Mouse (Mus musculus): ENCODE measurements around the gene Sdf2. TPM values are rescaled to one million over a fixed set of nuclear protein-coding genes. Genes with fewer than 3 reads are reported as not detected.
"Not testable (repeated sequence)": the region's sequence is repeated elsewhere in the genome, so short reads cannot be mapped to it uniquely, and the experiment has no call there.

The Sdf2 gene
- polyA plus RNA-seq, 1 experiment from 2014 or later, result 109 TPM

DNA sequence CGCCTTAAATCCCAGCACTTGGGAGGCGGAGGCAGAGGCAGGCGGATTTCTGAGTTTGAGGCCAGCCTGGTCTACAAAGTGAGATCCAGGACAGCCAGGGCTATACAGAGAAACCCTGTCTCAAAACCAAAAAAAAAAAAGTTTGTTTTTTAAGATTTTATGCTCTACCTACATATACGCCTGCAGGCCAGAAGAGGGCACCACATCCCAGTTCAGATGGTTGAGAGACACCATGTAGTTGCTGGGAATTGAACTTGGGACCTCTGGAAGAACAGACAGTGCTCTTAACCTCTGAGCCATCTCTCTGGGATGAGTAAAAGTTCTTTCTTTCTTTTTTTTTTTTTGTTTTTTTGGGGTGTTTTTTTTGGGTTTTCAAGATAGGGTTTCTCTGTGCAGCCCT is 30.6 kb downstream of the Sdf2 start:
- peak; percentile 43 for TF ChIP-seq CTCF (IDR thresholded peaks at IDR 0.05)
- not testable (repeated sequence) for H3K9me3 ChIP-seq (ENCODE audit: low read length); H3K27ac ChIP-seq (ENCODE audit: low read length); H3K4me2 ChIP-seq (replicated peaks; ENCODE audit: low read depth, low read length); H3K4me1 ChIP-seq (ENCODE audit: insufficient read depth, low read depth, low read length); DNase-seq (ENCODE audit: low spot score); H3K4me3 ChIP-seq (ENCODE audit: low read depth, low read length); H3K9ac ChIP-seq (replicated peaks; ENCODE audit: low read depth); H3K27me3 ChIP-seq (replicated peaks; ENCODE audit: insufficient read depth, low read length); ATAC-seq
- H3K36me3 ChIP-seq (ENCODE audit: insufficient read depth, low read length), result peaks cover 68% of the 10 kb centered on the region
- 93% methylated on average over 4 of the region's 4 CpGs for WGBS

DNA sequence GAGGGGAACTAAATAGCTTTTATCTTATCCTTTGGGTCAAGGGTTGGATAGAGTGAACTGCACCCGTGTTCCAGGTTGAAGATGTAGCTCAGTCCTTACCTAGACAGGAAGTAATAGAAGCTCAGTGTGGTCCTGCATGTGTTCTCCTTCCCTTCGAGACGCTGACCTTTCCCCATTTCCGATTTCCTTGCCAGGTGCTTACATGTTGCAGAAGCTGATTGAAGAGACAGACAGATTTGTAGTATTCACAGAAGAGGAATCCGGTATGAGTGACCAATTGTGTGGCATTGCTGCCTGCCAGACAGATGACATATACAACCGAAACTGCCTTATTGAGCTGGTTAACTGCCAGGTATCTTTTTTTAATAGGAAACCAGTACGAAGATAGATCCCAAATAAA is 33.3 kb downstream of the Sdf2 start:
- no peak for TF ChIP-seq CTCF (IDR thresholded peaks at IDR 0.05)
- TF ChIP-seq EP300 (IDR thresholded peaks at IDR 0.05), result no peak
- Histone ChIP-seq H3K4me1 (ENCODE audit: insufficient read depth, low read depth, low read length) (no peaks in the 10 kb centered on the region), H3K9me3 (ENCODE audit: low read length) (no peaks in the 10 kb centered on the region), H3K4me2 (replicated peaks; ENCODE audit: low read depth, low read length) (no peak overlapping the region), H3K9ac (replicated peaks; ENCODE audit: low read depth) (no peak overlapping the region), H3K36me3 (ENCODE audit: insufficient read depth, low read length) (peaks cover 71% of the 10 kb centered on the region; the same call in 1 of the 2 replicates), H3K4me3 (ENCODE audit: low read depth, low read length) (no peak overlapping the region), H3K27me3 (replicated peaks; ENCODE audit: insufficient read depth, low read length) (no peaks in the 10 kb centered on the region), H3K27ac (ENCODE audit: low read length) (no peak overlapping the region)
- no peak for DNase-seq (ENCODE audit: low spot score)
- WGBS, result 81% methylated on average over 7 of the region's 7 CpGs
- no peak for ATAC-seq

DNA sequence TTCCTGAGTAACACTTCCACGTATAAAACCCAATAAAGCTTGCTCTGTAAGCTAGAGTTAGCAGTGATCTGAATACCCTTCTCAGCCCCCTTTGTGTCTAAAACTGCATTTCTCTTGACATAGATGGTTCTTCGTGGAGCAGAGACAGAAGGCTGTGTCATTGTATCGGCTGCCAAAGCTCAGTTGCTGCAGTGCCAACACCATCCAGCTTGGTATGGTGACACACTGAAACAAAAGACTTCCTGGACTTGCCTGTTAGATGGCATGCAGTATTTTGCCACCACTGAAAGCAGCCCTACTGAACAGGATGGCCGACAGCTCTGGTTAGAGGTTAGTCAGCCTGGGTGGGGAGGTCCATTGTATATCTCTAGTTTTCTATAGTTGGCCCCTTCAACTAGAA is 34.0 kb downstream of the Sdf2 start:
- Histone ChIP-seq H3K27ac (ENCODE audit: low read length) (no peak overlapping the region), H3K4me3 (ENCODE audit: low read depth, low read length) (no peak overlapping the region), H3K4me1 (ENCODE audit: insufficient read depth, low read depth, low read length) (no peaks in the 10 kb centered on the region), H3K9me3 (ENCODE audit: low read length) (no peaks in the 10 kb centered on the region), H3K9ac (replicated peaks; ENCODE audit: low read depth) (no peak overlapping the region), H3K27me3 (replicated peaks; ENCODE audit: insufficient read depth, low read length) (no peaks in the 10 kb centered on the region), H3K4me2 (replicated peaks; ENCODE audit: low read depth, low read length) (no peak overlapping the region), H3K36me3 (ENCODE audit: insufficient read depth, low read length) (peaks cover 77% of the 10 kb centered on the region; the same call in 1 of the 2 replicates)
- DNase-seq (ENCODE audit: low spot score) (no peak), ATAC-seq (no peak)
- TF ChIP-seq CTCF (IDR thresholded peaks at IDR 0.05), result no peak
- TF ChIP-seq EP300 (IDR thresholded peaks at IDR 0.05), result no peak
- 88% methylated on average over 4 of the region's 4 CpGs for WGBS

DNA sequence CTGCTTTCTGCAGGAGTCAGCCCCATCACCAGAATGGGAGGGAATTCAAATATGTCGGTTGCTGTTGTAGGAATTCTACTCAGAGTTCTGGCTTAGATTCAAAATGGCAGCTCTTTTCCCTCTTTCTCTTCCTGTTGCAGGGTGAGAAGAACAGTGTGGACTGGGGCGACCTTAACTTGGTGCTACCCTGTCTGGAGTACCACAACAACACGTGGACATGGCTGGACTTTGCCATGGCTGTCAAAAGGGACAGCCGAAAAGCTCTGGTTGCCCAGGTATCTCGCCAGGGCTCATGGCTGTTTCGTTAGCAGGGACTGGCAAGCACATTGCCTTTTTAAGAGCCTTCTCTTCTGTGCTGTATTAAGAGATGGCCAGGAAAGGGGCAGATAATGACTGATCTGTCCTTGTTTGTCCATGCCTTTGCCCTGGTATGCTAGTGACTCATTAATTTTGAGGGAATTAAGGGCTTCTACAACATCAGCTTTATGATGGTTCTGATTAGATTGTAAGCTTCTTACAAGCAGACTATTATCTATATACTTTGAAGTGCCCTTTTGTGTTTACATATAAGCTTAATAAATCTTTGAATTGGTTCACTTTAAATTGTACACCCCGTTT is 43.7 kb downstream of the Sdf2 start:
- ATAC-seq (no peak), DNase-seq (ENCODE audit: low spot score) (no peak)
- Histone ChIP-seq H3K4me3 (ENCODE audit: low read depth, low read length) (no peak overlapping the region), H3K4me1 (ENCODE audit: insufficient read depth, low read depth, low read length) (no peaks in the 10 kb centered on the region), H3K4me2 (replicated peaks; ENCODE audit: low read depth, low read length) (no peak overlapping the region), H3K9me3 (ENCODE audit: low read length) (no peaks in the 10 kb centered on the region), H3K9ac (replicated peaks; ENCODE audit: low read depth) (no peak overlapping the region), H3K36me3 (ENCODE audit: insufficient read depth, low read length) (peaks cover 56% of the 10 kb centered on the region), H3K27ac (ENCODE audit: low read length) (no peak overlapping the region), H3K27me3 (replicated peaks; ENCODE audit: insufficient read depth, low read length) (no peaks in the 10 kb centered on the region)
- WGBS, result 87% methylated on average over 7 of the region's 7 CpGs
- TF ChIP-seq CTCF (IDR thresholded peaks at IDR 0.05) (no peak), EP300 (IDR thresholded peaks at IDR 0.05) (no peak)

DNA sequence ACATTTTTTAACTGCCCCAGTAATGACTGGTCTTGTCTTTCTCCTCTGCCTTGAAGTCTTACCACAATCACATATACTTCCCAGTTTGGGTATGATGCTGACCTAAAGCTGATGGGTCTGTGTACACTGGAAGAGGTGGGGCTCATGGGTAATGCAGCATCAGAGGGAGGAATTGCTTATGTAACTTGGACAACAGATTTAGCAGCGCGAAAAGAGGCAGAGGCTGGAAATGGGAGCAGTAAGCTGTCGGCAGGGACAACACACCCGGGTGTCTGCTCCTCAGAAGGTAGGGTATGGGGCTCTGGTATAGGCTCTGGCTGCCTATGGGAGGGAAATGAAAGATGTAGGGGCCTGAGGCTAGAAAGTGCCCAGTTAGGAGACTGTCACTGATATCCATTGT is 45.1 kb downstream of the Sdf2 start, which contains the start of gene BC030499:
TSS of gene BC030499 (plus strand) at position 188 of the 400 bp plus-strand sequence.
- H3K9me3 ChIP-seq (ENCODE audit: low read length), result no peaks in the 10 kb centered on the region
- WGBS, result 85% methylated on average over 4 of the region's 4 CpGs
- TF ChIP-seq EP300 (IDR thresholded peaks at IDR 0.05) (no peak), CTCF (IDR thresholded peaks at IDR 0.05) (no peak)
- no peak within 1 kb of the TSS for H3K4me3 ChIP-seq (ENCODE audit: low read depth, low read length)
- no peaks in the 10 kb centered on the region for H3K27me3 ChIP-seq (replicated peaks; ENCODE audit: insufficient read depth, low read length)
- DNase-seq (ENCODE audit: low spot score) (no peak), ATAC-seq (no peak)
- H3K4me1 ChIP-seq (ENCODE audit: insufficient read depth, low read depth, low read length), result no peaks in the 10 kb centered on the region
- no peak within 1 kb of the TSS for H3K4me2 ChIP-seq (replicated peaks; ENCODE audit: low read depth, low read length)
- H3K9ac ChIP-seq (replicated peaks; ENCODE audit: low read depth), result no peak within 1 kb of the TSS
- H3K27ac ChIP-seq (ENCODE audit: low read length), result no peak within 1 kb of the TSS
- peaks cover 43% of the 10 kb centered on the region for H3K36me3 ChIP-seq (ENCODE audit: insufficient read depth, low read length)

DNA sequence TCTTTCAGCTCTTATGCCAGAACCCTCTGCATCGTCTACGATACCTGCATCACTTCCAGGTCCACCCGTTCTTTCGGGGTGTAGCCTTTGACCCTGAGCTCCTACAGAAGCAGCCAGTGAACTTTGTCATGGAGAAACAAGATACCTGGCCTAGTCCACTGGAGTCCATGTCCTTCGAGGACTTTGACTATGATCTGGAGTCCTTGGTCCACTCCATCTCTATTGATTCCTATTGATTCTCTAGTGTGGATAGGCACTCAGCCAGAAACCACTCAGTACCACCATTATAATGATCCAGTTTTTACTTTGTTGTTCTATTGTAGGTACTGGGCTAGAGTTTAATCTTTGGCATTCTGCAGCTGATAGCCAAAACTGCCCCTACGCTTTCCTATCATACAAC is 49.0 kb downstream of the Sdf2 start:
- no peak overlapping the region for H3K4me2 ChIP-seq (replicated peaks; ENCODE audit: low read depth, low read length)
- H3K9me3 ChIP-seq (ENCODE audit: low read length), result no peaks in the 10 kb centered on the region
- H3K9ac ChIP-seq (replicated peaks; ENCODE audit: low read depth), result no peak overlapping the region
- TF ChIP-seq CTCF (IDR thresholded peaks at IDR 0.05) (no peak), EP300 (IDR thresholded peaks at IDR 0.05) (no peak)
- DNase-seq (ENCODE audit: low spot score), result no peak
- H3K27me3 ChIP-seq (replicated peaks; ENCODE audit: insufficient read depth, low read length), result no peaks in the 10 kb centered on the region
- no peak overlapping the region for H3K27ac ChIP-seq (ENCODE audit: low read length)
- peaks cover 13% of the 10 kb centered on the region; the same call in 1 of the 2 replicates for H3K36me3 ChIP-seq (ENCODE audit: insufficient read depth, low read length)
- 93% methylated on average over 6 of the region's 6 CpGs for WGBS
- H3K4me1 ChIP-seq (ENCODE audit: insufficient read depth, low read depth, low read length), result no peaks in the 10 kb centered on the region
- no peak overlapping the region for H3K4me3 ChIP-seq (ENCODE audit: low read depth, low read length)
- no peak for ATAC-seq
